8 mouse cellular contexts compared by ENCODE assay signal in genomic region chr2:152397680-152398435, GRCm38 (mm10). TPM values are rescaled to one million over a fixed set of nuclear protein-coding genes. Genes with fewer than 3 reads are reported as not detected.
DNase-seq lines count a peak whose midpoint lies in the region; ATAC-seq and TF ChIP-seq lines count a peak whose summit lies in the region.

Sox12 (minus strand) TSS chr2:152398063.

- TF ChIP-seq CTCF in liver, adult 2 months (IDR thresholded peaks at IDR 0.05; ENCODE audit: low read depth, low read length) = no peak

- no peaks in the 10 kb centered on the region for H3K9me3 ChIP-seq in erythroblast, embryonic 14.5 days (ENCODE audit: control insufficient read depth, low read length)
- H3K9me3 ChIP-seq in heart, embryonic 12.5 days (replicated peaks) = no peaks in the 10 kb centered on the region
- no peaks in the 10 kb centered on the region for H3K9me3 ChIP-seq in kidney, embryonic 16.5 days (ENCODE audit: low read length)

- no peaks in the 10 kb centered on the region for H3K27me3 ChIP-seq in erythroblast, embryonic 14.5 days (ENCODE audit: control insufficient read depth)
- H3K27me3 ChIP-seq in heart, embryonic 12.5 days (replicated peaks) = no peaks in the 10 kb centered on the region
- no peaks in the 10 kb centered on the region for H3K27me3 ChIP-seq in kidney, embryonic 16.5 days (ENCODE audit: insufficient read depth, low read length)
- H3K27me3 ChIP-seq in liver, adult 2 months (ENCODE audit: control insufficient read depth, insufficient read depth, low read length) = no peaks in the 10 kb centered on the region

- H3K4me2 ChIP-seq in heart, embryonic 12.5 days = peak within 1 kb of the TSS; percentile 94
- H3K4me2 ChIP-seq in kidney, embryonic 16.5 days (replicated peaks; ENCODE audit: low read depth, low read length) = peak within 1 kb of the TSS; percentile 84

- TF ChIP-seq POLR2A in liver, adult 2 months (IDR thresholded peaks at IDR 0.05; ENCODE audit: extremely low read depth, insufficient read depth, low read length) = peak; percentile 41; the same call in 1 of the 2 replicates

- peak within 1 kb of the TSS; percentile 81 for H3K4me3 ChIP-seq in erythroblast, embryonic 14.5 days (replicated peaks)
- peak within 1 kb of the TSS; percentile 75 for H3K4me3 ChIP-seq in heart, embryonic 12.5 days
- H3K4me3 ChIP-seq in kidney, embryonic 16.5 days (ENCODE audit: low read length) = peak within 1 kb of the TSS; percentile 82
- H3K4me3 ChIP-seq in liver, adult 2 months (ENCODE audit: insufficient read depth, low read depth, low read length) = peak within 1 kb of the TSS; percentile 82

- peak; percentile 92 for DNase-seq in CD4-positive helper T cell, adult 2 months (ENCODE audit: low read depth, low spot score)
- DNase-seq in brain, embryonic 18.5 days (ENCODE audit: low read depth, low spot score) = peak; percentile 92
- DNase-seq in liver, adult 2 months (ENCODE audit: extremely low read depth, low read depth, low spot score) = peak; percentile 63
- peak; percentile 93 to 94 for DNase-seq in spleen, postnatal 36 days (ENCODE audit: low spot score in 2 of 2)

- peak within 1 kb of the TSS; percentile 97 for H3K9ac ChIP-seq in heart, embryonic 12.5 days
- H3K9ac ChIP-seq in kidney, embryonic 16.5 days (replicated peaks; ENCODE audit: low read length) = peak within 1 kb of the TSS; percentile 95
- peak within 1 kb of the TSS; percentile 88 for H3K9ac ChIP-seq in liver, adult 2 months (ENCODE audit: low read depth, low read length)

- peak within 1 kb of the TSS; percentile 100 for H3K27ac ChIP-seq in heart, embryonic 12.5 days (ENCODE audit: poor library complexity, severe bottlenecking)
- H3K27ac ChIP-seq in kidney, embryonic 16.5 days (ENCODE audit: low read length) = peak within 1 kb of the TSS; percentile 99
- H3K27ac ChIP-seq in liver, adult 2 months (replicated peaks; ENCODE audit: insufficient read depth, low read depth, low read length) = peak within 1 kb of the TSS; percentile 87

- H3K79me2 ChIP-seq in liver, adult 2 months (ENCODE audit: control insufficient read depth, insufficient read depth, low read length) = no peaks in the 10 kb centered on the region

- no peaks in the 10 kb centered on the region for H3K36me3 ChIP-seq in erythroblast, embryonic 14.5 days (ENCODE audit: control insufficient read depth)
- peaks cover 11% of the 10 kb centered on the region; the same call in 1 of the 2 replicates for H3K36me3 ChIP-seq in heart, embryonic 12.5 days
- H3K36me3 ChIP-seq in kidney, embryonic 16.5 days (ENCODE audit: insufficient read depth, low read length) = no peaks in the 10 kb centered on the region
- no peaks in the 10 kb centered on the region for H3K36me3 ChIP-seq in liver, adult 2 months (ENCODE audit: control insufficient read depth, insufficient read depth, low read length)

- under 1% methylated on average over 77 of the region's 104 CpGs for WGBS in heart, embryonic 12.5 days
- WGBS in kidney, embryonic 16.5 days = under 1% methylated on average over 83 of the region's 104 CpGs
- 2% methylated on average over 90 of the region's 104 CpGs for WGBS in liver, adult 2 months

- H3K4me1 ChIP-seq in erythroblast, embryonic 14.5 days (ENCODE audit: control insufficient read depth) = peaks cover 64% of the 10 kb centered on the region
- H3K4me1 ChIP-seq in heart, embryonic 12.5 days (replicated peaks) = peaks cover 36% of the 10 kb centered on the region
- peaks cover 41% of the 10 kb centered on the region for H3K4me1 ChIP-seq in kidney, embryonic 16.5 days (ENCODE audit: insufficient read depth, low read length)
- peaks cover 7% of the 10 kb centered on the region; the same call in 1 of the 2 replicates for H3K4me1 ChIP-seq in liver, adult 2 months (ENCODE audit: control insufficient read depth, insufficient read depth, low read length)

- ATAC-seq in heart, embryonic 12.5 days (ENCODE audit: insufficient number of reproducible peaks, low FRiP score) = peak; percentile 69
- peak; percentile 64 for ATAC-seq in kidney, embryonic 16.5 days (ENCODE audit: low FRiP score, low TSS enrichment)
- 0 out of 2 replicates have a peak, but pooled peaks have one; percentile 29 for ATAC-seq in monocyte, adult 5-6 weeks (replicated peaks; ENCODE audit: insufficient number of reproducible peaks, low FRiP score, low TSS enrichment, poor library complexity, severe bottlenecking)

RNA-seq across cellular contexts. Expression of gene Sox12, which starts in this region (rescaled TPM):
- 1.4 and 2.3 TPM in 2 replicates for polyA plus RNA-seq in erythroblast, embryonic 14.5 days (2012)
- polyA plus RNA-seq in heart, embryonic 12.5 days (2016; fragmentation: Nextera tagmentation; extraction: Ambion mirVana) = 11.5 TPM in 2 replicates
- 8.9 and 10.0 TPM in 2 replicates for polyA plus RNA-seq in kidney, embryonic 16.5 days (2015; fragmentation: Nextera tagmentation; extraction: Ambion mirVana)
- total RNA-seq in liver, adult 2 months (2014; rRNA removed) = 0.18 and 0.40 TPM in 2 replicates
- 1.7 and 1.9 TPM in 2 replicates for polyA plus RNA-seq in liver, adult 2 months (2012; rRNA removed)
- 0.10 to 0.43 TPM in 2 of 3 replicates, not detected in the other for total RNA-seq in monocyte, adult 5-6 weeks (2017)

Comparison
In these comparisons a context has a peak if more than half of its experiments do, and no peak if none do; other contexts are left out.
1. Peak in every context shown above with its lines: DNase-seq, ATAC-seq, H3K4me3 ChIP-seq and H3K27ac ChIP-seq.
2. Peak in ATAC-seq in monocyte, adult 5-6 weeks; RNA of the gene not detected or under 1 TPM.